Mouse (Mus musculus): ENCODE measurements at regions not wholly inside any gene's neighbourhood (a gene's known extent, or its start where the extent isn't known, plus 50 kb on each side); places are given as distances from the start of the nearest gene placed in this dataset.

DNA sequence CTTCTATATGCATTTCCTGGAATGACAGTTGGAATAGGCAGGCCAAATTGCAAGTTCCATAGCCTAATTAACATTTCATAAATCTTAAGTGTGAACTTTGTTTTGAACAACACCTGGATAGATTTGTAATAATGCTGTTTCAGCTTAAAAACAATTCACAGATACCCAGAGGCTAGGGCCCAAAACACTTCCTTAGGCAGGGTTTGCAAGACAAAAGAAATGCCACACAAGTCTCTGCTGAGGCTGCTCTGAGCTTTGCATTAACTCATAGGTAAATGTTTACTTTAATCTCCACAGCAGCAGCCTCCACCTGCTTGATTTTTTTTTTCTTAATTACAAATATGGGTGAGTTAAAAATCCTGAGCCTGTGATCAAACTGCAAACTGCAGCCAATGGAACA, 118.4 kb downstream of the Gnat3 start:
- ChIA-PET POLR2A (no interaction called here), CTCF (no interaction called here)

DNA sequence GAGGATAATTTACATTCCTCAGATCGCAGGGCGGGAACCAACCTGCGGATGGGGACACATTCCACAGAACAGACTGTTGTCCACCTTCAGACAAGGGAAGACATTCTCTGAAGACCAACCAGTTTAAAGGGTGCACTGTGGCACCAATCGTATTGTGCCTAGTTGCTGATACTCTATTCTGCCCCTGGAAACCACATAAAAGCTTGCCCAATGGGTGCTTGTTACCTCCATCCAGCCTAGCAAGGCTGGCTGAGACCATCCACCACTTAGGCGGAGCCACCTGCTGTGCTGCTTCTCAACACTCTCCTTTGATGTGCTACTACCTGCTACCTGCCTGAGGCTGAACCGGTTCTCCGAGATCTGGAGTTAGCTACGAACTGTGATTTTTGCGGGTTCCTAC, 119.9 kb downstream of the Gnat3 start:
- ChIA-PET POLR2A (interaction anchor here in 1 of 4 experiments (0.7 kb wide), 1 partner anchor 19 kb away, joined by 3 read pairs; no protein-coding TSS in a partner anchor), CTCF (no interaction called here)

DNA sequence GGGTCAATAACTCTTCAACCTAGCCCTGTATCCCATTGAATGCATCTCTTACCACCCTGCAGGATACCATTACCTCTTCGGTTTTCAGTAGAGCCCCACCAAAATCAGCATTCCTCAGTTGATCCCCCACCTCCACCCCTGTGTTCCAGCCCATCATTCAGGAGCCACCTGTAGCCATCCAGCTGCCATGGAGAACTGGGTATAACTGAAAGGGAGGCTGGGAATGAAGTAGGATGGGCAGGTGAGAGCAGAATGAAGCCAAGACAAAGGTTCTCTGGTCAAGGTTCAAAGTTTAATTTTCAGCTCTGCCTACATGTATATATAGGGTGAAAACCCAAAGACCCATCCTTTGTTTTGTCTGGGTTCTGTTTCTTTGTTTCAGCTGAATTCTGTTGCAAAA, 121.4 kb downstream of the Gnat3 start:
- ChIA-PET CTCF (interaction anchor here in 1 of 4 experiments (0.7 kb wide), 1 partner anchor 103 kb away, joined by 3 read pairs; no protein-coding TSS in a partner anchor), POLR2A (interaction anchor here in 2 of 4 experiments (0.6 to 0.7 kb wide), 3 partner anchors 164 to 288 kb away, joined by 3 read pairs; no protein-coding TSS in a partner anchor)

DNA sequence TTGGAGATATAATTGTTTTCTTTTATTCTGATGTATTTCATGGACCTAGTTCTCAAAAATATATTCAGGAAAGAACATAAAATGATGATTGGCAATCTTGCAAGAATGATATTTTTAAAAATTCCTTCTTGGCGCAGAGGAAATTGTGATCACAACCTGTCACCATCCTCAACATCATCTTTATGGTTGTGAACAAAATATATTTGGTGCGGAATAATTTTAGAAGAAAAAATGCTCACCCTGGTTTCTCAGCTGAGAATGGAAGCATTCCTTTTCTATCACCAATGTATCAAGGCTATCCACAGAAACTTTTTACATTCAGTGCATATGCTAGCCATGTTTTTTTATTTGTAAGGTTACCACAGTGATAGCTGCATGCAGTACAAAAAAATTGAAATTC, 123.1 kb downstream of the Gnat3 start:
- POLR2A ChIA-PET, result interaction anchor here in 1 of 4 experiments (0.5 kb wide), 1 partner anchor 22 kb away, joined by 4 read pairs; no protein-coding TSS in a partner anchor
- CTCF ChIA-PET, result interaction anchor here in 1 of 4 experiments (0.7 kb wide), 1 partner anchor 360 kb away, joined by 3 read pairs; no protein-coding TSS in a partner anchor

DNA sequence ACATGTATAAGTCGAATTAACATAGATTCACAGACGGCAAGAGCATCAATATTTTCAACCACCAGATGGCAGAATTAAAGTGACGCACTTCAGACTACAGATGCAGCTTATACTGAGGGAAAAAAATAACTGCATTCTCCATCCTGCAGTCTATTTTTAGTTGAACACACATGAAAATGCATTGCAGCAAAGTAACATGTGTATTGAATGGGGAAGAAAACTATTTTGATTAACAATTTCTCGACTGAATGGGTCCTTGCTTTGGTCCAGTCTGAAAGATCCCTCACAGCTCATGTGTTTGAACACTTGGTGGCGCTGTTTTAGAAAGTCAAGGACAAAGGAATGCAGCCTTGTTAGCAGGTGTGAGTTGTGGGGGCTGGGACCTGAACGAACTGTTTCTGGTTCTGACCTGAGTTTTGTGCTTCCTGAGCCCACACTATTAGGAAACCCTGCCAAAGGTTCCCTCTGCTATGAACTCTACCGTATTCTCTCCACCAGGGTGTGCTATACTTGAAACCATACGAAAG, 125.6 kb downstream of the Gnat3 start:
- ChIA-PET CTCF (interaction anchor here in 3 of 4 experiments (0.6 to 1.2 kb wide), 7 partner anchors 10 to 1140 kb away, joined by 3 to 10 read pairs (median 4); no protein-coding TSS in a partner anchor), POLR2A (no interaction called here)

DNA sequence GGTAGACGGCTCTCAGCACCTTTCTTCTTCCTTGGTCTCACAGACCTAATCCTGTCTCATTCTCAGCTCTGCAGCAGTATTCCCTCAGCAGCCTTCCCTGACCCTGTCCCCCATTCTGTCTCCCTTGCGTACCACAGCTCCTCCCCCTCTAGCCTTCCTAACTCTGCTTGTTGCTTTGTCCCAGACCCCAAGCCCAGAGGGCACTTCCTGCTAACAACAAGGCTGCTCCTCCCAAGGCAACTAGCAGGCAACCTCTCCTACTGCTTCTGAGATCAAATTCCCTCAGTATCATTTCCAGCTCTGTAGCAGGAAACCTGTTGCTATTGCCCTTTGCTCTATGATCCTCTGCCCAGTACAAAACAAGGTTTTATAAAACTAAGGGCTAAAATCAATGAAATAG, 127.6 kb downstream of the Gnat3 start:
- POLR2A ChIA-PET, result no interaction called here
- CTCF ChIA-PET, result interaction anchor here in 1 of 4 experiments (1.0 kb wide), 1 partner anchor 356 kb away, joined by 3 read pairs; no protein-coding TSS in a partner anchor

DNA sequence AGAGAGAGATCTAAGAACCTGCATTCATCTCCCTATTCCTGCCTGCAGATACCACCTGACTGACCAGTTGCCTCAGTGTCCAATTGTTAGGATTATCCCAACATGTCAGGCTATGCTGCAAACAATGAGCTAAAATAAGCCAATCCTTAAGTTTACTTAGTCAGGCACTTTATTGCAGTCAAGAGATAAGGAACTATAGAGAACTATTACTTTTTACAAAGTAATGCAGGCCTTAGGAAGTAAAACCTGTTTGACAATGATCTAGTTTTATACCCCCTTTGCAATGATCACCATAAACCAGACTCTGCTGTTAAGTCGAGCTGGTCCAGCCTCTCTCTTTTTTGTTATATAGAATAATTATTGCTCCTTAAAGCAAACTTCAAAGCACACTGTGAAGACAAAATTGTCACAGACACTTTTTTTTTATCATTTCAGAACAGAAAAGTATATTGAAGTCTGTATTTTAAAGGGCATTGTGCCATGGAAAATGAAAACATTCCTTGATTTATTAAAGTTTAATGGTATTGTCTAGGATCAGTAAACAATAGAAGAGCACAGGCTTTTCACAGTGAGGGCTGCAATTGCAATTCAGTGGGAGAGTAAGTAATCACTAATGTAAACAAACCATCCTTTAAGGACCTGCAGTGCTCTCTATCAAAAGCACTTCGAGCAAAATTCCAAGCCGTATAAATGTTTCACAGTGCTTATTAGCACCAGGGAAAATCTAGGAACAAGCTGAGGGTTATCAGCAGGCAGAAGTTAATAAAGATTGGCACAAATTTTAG, 152.7 kb downstream of the Gnat3 start:
- POLR2A ChIA-PET, result no interaction called here
- CTCF ChIA-PET, result no interaction called here

DNA sequence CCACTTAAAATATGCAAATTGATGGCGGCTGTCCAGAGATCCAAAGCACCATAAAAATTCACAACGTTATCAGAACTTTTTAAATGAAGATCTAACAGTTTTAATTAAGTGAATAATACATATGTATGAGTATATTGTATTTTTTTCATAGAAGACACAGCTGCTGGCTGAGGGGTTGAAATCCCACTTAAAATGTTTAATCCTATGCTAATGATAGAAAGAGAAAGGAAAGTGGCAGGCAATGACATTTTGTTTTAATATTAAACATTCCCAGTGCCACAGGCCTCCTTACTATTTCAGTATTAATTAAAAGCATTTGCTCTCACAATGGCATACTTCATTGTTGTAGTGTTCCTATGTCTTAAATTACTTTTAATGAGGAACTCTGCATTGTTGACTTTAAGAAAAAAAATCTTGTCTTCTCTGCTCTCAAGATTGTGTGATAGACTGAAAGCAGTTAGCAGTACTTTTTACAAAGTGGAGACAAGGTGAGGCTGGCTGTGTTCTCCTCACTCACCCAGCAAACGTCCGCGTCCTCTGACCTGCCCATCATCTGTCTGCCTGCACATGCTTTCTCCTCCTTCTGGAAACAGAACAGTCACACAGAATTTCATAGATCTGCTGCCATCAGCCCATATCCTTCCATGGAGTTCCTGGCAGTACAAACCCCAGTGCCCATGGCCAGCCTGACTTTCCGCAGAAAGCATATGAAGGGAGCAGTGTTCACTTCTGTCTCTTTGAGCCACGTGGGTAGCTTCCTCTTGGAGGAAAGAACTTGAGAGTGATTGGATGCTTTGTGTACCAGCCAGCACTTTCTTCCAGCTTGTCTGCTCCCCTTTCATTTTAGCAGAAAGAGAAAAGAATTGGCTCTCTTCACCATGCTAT, 173.7 kb downstream of the Gnat3 start:
- CTCF ChIA-PET, result interaction anchor here in 1 of 4 experiments (0.8 kb wide), 1 partner anchor 48 kb away, joined by 3 read pairs; no protein-coding TSS in a partner anchor
- POLR2A ChIA-PET, result no interaction called here

DNA sequence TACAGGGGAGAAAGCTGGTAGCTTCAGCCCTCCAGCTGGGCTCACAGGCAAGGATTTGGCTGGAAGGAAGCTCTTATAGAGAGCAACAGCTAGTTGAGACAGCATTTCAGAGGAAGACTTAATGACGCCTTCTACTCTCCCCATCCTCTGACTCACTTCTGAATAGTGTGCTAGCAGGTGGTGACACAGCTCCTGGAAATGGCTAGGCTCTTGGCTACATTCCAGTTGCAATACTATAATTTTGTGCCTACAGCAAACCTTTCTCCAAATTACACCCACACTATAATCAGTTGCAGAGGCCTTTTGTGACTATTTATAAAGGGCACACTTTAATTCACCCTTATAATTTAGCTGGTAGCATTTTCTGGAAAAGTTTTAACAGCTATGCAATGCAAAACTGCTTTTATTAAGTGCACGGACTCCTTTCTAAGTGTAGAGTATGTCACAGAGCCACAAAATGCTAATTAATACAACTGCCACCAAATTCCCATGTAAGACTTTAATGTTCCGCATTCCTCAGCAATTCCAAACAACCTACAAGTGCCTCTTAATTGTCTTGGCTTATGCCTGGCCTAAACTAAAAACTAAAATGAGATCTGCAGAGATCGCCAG, 175.2 kb downstream of the Gnat3 start:
- CTCF ChIA-PET, result no interaction called here
- POLR2A ChIA-PET, result no interaction called here

DNA sequence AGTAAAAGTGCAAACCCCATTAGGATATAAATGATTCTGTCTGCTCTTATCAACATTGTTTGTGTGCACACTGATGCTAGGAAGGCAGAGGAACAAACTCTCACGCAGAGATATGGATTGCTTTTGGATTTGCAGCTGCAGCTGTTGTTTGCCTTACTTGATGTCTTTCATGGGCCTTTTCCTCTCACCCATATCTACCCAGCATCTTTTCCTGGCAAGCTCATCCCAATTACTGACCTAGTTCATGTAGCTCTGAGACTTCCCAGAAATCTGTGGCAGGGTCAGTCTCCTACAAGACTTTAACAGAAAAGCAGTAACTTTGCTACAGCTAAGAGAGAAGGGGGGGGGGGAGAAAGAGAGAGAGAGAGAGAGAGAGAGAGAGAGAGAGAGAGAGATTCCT, 189.9 kb downstream of the Gnat3 start:
- ChIA-PET POLR2A (no interaction called here), CTCF (interaction anchor here in 1 of 4 experiments (0.7 kb wide), 1 partner anchor 14 kb away, joined by 3 read pairs; no protein-coding TSS in a partner anchor)

DNA sequence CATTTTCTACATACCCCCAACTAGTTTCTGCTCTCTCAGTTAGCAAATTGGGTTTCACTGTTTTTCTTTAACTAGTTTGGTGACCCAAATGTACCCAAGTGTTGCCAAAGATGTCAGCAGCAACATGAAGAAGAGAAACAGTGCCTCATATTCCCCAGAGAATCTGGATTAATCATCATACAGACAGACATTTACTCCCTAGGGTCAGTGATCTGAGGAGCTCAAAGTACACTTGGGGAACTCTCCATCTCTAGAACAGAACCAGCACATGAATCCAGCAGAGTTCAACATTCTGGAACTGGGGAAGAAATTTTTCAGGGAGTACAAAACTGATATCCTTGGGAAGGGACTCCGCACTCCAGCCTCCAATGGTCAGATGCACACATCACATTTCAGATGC, 191.4 kb downstream of the Gnat3 start:
- ChIA-PET POLR2A (no interaction called here), CTCF (no interaction called here)

DNA sequence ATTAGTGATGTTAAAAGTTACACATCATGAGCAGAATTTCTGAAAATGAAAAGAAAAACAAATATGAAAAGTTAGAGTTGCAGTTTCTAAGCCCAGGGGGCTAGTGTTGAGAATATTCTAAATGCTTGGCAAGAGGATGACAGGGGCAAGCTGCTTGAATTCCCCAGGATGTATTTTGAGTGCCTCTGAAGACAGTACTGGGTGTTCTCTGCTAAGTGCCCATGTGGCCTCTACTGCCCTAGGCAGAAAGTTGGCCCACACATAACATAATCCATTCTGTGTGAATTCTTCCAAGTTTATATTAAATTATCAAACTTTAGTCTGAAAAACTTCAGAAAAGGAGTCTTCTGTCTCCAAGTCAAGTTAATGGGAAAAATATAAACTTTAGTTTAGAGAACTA, 196.6 kb downstream of the Gnai1 start:
- CTCF ChIA-PET, result no interaction called here

DNA sequence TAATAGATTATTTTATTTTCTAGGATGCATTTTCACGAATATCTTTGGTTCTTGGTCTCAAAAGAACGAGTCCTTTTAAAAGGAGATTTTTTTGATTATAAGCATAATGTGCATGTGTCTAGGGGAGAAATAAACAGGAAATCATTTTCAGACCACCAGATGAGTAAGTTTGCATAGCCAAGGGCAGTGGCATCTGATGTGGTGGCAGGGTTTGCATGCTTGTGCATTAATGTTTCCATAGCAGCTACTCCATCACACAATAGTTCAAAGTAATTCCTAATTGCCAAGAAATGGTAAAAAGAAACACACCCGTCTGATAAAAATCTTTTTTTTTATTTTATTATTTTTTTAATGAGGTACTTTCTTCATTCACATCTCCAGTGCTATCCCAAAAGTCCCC, 182.3 kb downstream of the Gnai1 start:
- ChIA-PET POLR2A (no interaction called here), CTCF (no interaction called here)

More for the DNA sequence above, 196.6 kb downstream of the Gnai1 start:
- POLR2A ChIA-PET, result no interaction called here

DNA sequence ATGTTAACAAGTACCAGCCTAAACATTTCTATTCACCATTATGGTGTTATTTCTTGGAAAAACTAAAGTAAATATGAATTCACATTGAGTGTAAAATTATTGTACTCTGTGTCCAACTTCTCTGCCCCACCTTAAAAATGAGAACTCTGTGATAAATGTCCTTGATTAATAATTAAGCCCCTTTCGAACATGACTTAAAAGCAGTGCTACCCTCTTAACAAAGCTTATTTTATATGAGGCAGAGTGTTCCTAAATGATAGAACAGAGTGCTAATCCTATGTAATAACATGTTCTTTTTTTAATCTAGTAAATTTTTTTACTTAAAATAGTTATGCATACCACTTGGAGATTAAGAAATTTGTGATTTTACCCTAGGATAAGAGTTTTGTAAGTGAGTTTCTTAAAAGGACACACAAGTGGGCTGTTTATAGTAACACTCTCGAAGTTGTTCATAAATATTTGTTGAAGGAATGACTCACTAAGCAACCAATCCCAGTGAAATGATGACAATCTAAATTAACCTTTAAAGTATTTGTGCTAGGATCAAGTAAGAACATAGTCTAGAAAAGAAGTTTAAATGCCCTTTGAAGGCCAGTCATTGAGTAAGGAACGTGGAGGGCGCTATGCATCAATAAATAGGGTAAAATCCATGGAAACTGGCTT, 148.6 kb downstream of the Gnai1 start:
- CTCF ChIA-PET, result no interaction called here
- POLR2A ChIA-PET, result no interaction called here

Measured in embryonic stem cell, embryonic (primary cell).